Mouse (Mus musculus): ENCODE data around the gene Rassf6. TPM values are rescaled to one million over a fixed set of nuclear protein-coding genes. Genes with fewer than 3 reads are reported as not detected.

Gene Rassf6
- polyA plus RNA-seq, 1 experiment from 2014 or later: 0.40 TPM

DNA sequence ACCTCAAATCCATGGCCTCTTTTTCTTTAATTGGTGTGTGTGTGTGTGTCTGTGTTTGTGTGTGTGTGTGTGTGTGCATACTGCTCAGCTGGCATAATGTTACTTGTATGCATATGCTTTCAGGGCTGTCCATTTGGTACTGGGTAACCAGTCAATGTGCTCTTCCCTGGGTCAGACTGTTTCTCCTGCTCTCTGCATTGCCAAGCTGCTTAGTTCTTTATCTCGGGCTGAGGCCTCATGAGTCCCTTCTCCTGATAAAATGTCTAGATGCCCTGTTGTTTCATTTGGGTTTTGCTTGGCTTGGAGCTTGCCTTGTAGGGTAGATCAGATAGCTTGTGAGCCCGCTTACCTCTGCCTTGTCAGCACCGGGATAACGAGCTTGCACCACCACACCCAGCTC, 77.6 kb downstream of the Rassf6 start:
- Histone ChIP-seq H3K4me2 (replicated peaks) (no peak overlapping the region), H3K27ac (no peak overlapping the region), H3K9ac (replicated peaks) (no peak overlapping the region), H3K27me3 (no peaks in the 10 kb centered on the region), H3K36me3 (no peaks in the 10 kb centered on the region), H3K9me3 (no peaks in the 10 kb centered on the region), H3K4me1 (replicated peaks) (no peaks in the 10 kb centered on the region), H3K4me3 (replicated peaks) (no peak overlapping the region)
- 91% methylated on average over 4 of the region's 4 CpGs for WGBS
- no peak for ATAC-seq

DNA sequence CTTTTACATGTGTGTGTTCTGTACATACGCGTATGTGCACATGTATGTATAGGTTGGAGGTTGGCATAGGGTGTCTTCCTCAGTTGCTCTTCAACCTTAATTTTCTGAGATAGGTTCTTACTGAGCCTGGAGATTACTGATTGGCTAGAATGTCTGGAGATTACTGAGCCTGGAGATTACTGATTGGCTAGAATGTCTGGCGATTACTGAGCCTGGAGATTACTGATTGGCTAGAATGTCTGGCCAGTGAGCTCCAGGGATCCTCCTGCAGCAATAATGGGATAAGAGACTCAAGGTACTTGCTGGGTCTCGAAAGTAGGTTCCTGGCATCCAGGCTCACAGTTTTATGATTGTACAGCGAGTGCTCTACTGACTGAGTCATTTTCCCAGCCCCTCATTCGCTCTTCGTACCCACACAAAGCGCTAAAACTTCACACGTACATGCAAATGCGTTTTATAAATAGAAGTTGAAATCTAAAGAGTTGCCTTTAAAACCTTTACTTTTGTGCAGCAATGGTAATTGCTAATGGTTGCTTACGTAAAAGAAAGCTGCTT, 78.7 kb downstream of the Rassf6 start:
- Histone ChIP-seq H3K9ac (replicated peaks) (no peak overlapping the region), H3K27me3 (no peaks in the 10 kb centered on the region), H3K4me3 (replicated peaks) (no peak overlapping the region), H3K4me2 (replicated peaks) (no peak overlapping the region), H3K9me3 (no peaks in the 10 kb centered on the region), H3K36me3 (no peaks in the 10 kb centered on the region), H3K27ac (no peak overlapping the region), H3K4me1 (replicated peaks) (no peaks in the 10 kb centered on the region)
- whole genome bisulfite sequencing: 94% methylated on average over 11 of the region's 11 CpGs
- no peak for ATAC-seq

DNA sequence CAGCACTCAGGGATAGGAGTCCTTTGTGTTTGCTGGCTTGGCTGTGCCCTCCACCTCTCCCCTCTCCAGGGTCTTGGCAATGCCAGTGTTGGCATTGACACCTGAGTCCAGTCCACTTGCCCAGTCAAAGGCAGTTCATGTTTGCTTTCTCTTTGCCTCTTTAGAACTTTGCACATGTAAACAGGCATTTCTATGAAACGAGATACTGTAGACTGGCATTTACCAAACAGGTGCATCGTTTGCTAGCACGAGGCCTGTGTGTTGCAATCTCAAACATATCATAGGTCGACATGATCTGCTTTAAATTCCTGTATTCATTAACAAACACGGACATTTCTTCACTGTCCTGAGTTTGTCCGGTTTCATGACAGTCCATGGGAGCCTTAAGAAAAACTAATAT, 79.7 kb downstream of the Rassf6 start, which contains the start of gene 5830473C10Rik:
Gene 5830473C10Rik, plus strand, starts transcription at position 365 of the 400 bp plus-strand sequence.
- H3K27ac ChIP-seq: no peak within 1 kb of the TSS
- WGBS: 90% methylated on average over 6 of the region's 6 CpGs
- ATAC-seq: no peak
- H3K9ac ChIP-seq (replicated peaks): no peak within 1 kb of the TSS
- H3K36me3 ChIP-seq: no peaks in the 10 kb centered on the region
- H3K4me2 ChIP-seq (replicated peaks): no peak within 1 kb of the TSS
- no peaks in the 10 kb centered on the region for H3K4me1 ChIP-seq (replicated peaks)
- no peaks in the 10 kb centered on the region for H3K9me3 ChIP-seq
- no peaks in the 10 kb centered on the region for H3K27me3 ChIP-seq
- no peak within 1 kb of the TSS for H3K4me3 ChIP-seq (replicated peaks)

DNA sequence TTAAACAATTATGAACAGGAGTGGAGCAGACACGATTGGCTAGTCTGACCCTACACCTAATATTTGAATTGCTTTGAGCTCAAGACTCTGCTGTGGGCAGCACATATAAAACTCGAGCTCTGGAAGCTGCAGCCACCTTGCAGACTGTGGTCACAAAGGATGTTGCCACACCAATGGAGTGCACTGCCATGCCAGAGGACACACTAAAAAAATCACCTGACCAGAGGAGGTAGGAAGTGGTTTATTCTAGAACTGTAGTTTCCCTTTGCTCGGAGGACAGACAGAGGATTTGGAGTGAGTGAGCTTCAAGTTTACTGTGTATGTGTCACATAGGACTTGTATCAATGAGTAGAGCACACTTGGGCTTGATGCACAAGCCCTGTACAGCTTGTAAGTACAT, 84.4 kb downstream of the Rassf6 start:
- Histone ChIP-seq H3K36me3 (no peaks in the 10 kb centered on the region), H3K9me3 (no peaks in the 10 kb centered on the region), H3K4me1 (replicated peaks) (no peaks in the 10 kb centered on the region), H3K4me3 (replicated peaks) (no peak overlapping the region), H3K27me3 (no peaks in the 10 kb centered on the region), H3K9ac (replicated peaks) (no peak overlapping the region), H3K4me2 (replicated peaks) (no peak overlapping the region), H3K27ac (no peak overlapping the region)
- ATAC-seq: no peak
- 84% methylated on average over 3 of the region's 3 CpGs for WGBS

Other genes with a start within 250 kb of the Rassf6 start
- gene Alb, start 179.8 kb downstream of the Rassf6 start, polyA plus RNA-seq (2015; fragmentation: Nextera tagmentation; extraction: Ambion mirVana): 0.62 TPM in 1 of 2 replicates, not detected in the other
- 0.35 and 1.7 TPM in 2 replicates for gene Afp, start 149.9 kb downstream of the Rassf6 start, polyA plus RNA-seq (2015; fragmentation: Nextera tagmentation; extraction: Ambion mirVana)
- not detected in 2 replicates for gene Afm, start 121.7 kb downstream of the Rassf6 start, polyA plus RNA-seq (2015; fragmentation: Nextera tagmentation; extraction: Ambion mirVana)
- not detected in 2 replicates for gene 5830473C10Rik, start 79.5 kb downstream of the Rassf6 start, polyA plus RNA-seq (2015; fragmentation: Nextera tagmentation; extraction: Ambion mirVana)
- gene Cxcl5, start 118.7 kb upstream of the Rassf6 start, polyA plus RNA-seq (2015; fragmentation: Nextera tagmentation; extraction: Ambion mirVana): not detected in 2 replicates
- gene Ppbp, start 127.9 kb upstream of the Rassf6 start, polyA plus RNA-seq (2015; fragmentation: Nextera tagmentation; extraction: Ambion mirVana): 1.8 and 2.7 TPM in 2 replicates
- 37.9 and 47.6 TPM in 2 replicates for gene Pf4, start 131.8 kb upstream of the Rassf6 start, polyA plus RNA-seq (2015; fragmentation: Nextera tagmentation; extraction: Ambion mirVana)
- not detected in 2 replicates for gene Cxcl3, start 145.4 kb upstream of the Rassf6 start, polyA plus RNA-seq (2015; fragmentation: Nextera tagmentation; extraction: Ambion mirVana)
- not detected in 2 replicates for gene Cxcl15, start 153.9 kb upstream of the Rassf6 start, polyA plus RNA-seq (2015; fragmentation: Nextera tagmentation; extraction: Ambion mirVana)

Measured in midbrain, embryonic 13.5 days (tissue).